Mouse (Mus musculus) cerebellum, adult 11 months (tissue): Measurements from ENCODE around the gene Tuba8.

ENCODE experiments used
- DNase-seq: peaks from one replicate; pipeline ENCODE4 v3.0.0; 2022

Gene Tuba8

DNA sequence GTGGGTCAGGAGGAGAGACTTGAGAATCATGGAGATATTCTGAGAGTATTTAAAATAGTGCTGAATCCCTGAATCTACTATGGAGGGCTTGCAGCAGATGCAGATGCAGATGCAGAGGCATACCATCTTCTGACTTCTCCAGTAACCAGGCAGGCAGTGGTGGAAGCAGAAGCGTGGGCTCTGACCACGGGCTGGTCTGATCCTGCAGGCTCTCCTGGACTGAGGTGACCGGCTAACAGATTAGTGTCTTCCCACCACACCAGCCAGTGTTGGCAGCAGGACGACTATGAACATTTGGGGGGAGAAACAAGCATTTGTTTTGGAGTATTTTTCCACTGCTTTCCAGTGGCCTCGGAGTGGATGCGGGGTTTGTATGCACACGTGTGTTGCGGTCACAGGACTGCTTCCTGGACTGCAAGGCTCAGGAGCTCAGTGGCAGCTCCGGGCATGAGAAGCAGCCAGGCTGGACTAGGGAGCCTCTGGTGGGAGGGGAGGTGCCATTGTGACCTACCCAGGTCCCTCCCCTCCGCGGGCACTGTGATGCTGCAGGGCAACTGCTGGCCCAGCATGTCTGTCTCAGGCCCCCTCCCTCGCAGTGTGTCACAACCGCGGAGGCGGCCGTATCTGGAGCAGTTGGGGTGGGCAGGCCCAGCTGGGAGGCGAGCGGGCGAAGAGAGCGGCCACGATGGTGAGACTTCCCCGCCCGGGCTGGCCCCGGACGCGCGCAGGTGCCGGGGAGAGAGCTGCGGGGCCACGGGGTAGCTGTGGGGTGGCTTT, at the start of gene Tuba8:
TSS of gene Tuba8 (plus strand) at position 548 of the 777 bp plus-strand sequence.
- peak; percentile 50 for DNase-seq

DNA sequence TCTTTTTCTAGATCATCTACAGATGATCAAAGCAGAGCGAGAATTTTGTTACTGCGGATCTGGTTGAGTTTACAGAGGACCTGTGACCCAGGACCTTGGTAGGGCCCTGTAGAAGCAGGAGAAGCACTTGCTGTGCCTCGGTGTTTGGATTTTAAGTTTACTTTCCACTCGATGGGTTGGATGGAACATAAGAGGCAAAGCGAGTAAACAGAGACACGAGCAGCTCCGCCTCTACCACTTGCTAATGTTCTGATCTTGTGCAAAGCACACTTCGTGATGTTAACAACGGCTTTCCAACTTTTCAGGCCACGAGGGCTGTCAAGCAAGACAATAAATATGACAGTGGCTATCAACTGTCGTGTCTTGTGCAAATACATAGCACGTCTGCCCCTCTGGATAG, 47.9 kb upstream of the Tuba8 start:
- DNase-seq = no peak

DNA sequence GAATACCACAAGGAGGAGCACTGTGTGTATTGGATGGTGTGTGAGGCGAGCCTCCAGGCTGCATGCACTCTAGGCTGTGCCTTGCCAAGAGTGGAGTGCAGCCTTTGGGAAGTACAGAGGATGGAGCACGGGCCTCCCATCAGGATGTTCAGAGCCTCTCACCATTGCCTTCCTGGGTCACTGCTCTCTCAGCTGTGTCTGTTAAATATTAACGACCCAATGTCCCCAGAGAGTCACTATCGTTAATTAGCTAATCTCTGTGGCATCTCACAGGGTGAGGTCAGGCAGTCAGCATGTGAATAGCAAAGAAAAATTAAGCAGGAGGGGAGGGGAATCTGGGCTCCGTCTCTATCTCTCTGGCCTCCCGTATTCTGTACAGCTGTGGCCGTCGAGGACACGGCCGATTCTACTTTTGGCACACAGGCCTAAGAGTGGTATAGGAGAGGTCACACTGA, 44.4 kb upstream of the Tuba8 start:
- DNase-seq = no peak

DNA sequence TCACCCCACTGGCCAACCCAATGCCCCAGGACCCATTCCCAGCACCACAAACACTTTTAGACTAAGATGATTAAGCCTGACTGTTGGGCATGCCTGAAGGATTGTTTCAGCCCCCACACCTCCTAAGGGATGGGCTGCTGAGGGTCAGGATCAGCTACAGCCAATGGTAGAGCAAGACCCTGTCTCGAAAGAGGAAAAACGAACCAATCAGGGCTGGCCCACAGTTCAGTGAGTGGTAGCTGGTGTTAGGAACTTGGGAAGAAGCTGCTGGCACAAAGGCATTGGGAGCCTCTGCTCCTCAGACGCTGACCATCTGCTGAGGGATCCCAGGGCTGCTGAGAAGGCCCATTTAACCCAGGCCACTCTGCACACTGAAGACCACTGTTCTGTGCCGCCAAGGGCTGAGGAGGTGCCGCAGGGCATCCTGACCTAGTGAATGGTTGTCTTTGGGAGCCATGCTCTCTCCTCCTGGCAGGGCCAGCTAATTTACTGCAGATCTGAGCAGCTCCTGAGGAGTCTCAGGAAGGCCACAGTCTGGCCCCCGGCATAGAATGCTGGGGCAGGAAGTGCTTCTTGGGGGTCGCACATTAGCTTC, 43.0 kb upstream of the Tuba8 start:
- no peak for DNase-seq

DNA sequence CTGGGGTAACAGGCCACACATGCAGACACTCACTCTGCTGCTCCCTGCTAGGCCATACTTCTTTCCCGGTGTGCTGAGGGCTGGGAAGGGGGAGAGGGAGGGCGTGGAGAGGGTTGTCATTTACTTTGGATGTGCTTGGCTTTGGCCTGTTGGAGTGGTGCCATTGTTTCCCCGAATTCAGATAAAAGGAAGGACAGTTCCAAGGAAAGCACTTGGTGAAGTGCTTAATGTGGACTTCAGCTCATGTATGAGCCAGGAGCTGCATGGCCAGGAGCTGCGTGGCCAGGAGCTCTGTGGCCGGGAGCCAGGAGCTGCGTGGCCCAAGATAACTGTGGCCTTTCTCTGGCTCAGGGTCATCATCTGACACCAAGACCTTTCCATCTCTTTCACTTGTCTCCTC, 39.4 kb upstream of the Tuba8 start:
- DNase-seq = no peak

DNA sequence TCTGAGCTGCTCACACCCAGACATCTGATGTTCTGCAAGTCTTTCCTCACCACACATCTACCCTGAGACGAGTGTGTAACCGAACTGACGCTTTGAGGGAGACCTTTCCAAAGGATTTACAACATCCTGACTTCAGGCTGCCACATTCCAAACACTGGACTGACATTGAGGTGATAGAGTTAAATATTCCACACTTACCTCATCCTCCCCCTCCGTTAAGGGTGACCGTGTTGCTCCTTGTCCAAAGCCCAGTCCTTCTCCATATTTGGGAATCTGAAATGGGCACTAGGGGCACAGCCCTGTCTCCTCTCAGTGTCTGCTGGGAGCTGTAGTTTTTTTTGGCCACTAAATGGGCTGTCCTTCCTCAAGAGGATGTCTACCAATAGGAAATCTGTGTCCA, 37.0 kb upstream of the Tuba8 start:
- no peak for DNase-seq

DNA sequence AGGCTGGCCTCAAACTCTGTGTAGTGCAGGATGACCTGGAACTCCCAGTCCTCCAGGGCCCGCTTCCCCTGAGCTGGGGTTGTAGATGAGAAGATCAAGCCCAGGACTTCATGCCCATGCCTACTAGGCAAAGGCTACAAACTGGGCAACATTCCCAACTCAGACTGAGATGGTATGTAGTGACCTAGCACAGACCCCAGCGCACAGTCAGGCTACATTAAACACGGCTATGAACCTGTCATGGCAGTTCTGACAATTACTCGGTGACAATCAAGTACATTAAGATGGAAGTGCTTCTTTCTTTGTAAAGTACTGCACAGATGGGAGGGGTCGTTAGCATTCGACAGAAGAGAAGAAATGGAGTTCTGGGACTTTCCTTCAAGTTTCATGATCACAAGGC, 35.7 kb upstream of the Tuba8 start:
- no peak for DNase-seq

DNA sequence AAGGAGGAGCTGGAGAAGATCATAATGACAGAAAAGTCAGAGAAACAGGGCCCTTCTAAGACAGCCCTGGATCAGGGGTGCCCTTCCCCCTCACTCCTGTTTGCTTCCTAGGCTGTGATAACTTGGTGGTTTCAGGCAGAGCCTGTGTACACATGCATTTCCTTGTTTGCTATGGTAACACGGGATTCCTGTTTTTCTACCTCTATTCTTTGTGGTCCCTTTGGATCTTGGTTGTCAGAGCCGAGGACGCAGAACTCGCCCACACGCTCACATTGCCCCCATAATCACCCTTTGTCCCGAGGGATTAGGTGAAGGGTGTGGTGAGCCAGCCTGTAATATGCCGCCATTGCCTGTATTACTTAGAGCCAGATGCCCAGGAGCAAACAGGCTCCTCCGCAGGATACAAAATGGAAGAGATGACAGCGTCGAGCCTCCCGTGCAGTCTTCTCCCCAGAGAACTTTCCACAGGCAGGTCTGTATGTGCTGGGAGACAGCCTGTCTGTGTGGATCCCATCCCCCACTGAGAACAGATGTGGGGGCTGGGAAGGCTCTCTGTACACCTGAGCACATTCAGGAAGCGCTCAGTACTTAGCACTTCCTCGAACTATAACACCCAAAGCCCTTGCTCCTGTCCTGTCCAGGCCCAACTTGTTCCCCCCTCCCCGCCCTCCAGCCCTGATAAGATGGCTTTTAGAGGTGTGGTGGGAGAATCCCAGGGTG, 34.3 kb upstream of the Tuba8 start:
- no peak for DNase-seq

DNA sequence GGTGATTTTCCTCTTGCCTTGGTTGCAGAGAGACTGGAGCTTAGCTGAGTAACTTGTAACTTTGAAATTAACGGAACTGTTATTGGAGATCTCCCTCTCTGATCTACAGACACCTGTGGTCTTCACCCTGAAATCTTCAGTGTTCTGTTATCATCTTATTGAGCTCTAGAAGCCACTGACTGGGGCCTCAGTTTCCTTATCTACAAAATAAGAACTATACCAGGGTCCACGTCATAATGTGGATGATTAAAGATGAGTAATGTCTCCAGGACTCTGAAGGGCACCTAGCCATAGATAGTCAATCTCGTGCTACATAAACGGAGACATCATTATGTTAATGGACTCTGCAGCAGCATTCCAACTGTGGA, 33.8 kb upstream of the Tuba8 start:
- no peak for DNase-seq

DNA sequence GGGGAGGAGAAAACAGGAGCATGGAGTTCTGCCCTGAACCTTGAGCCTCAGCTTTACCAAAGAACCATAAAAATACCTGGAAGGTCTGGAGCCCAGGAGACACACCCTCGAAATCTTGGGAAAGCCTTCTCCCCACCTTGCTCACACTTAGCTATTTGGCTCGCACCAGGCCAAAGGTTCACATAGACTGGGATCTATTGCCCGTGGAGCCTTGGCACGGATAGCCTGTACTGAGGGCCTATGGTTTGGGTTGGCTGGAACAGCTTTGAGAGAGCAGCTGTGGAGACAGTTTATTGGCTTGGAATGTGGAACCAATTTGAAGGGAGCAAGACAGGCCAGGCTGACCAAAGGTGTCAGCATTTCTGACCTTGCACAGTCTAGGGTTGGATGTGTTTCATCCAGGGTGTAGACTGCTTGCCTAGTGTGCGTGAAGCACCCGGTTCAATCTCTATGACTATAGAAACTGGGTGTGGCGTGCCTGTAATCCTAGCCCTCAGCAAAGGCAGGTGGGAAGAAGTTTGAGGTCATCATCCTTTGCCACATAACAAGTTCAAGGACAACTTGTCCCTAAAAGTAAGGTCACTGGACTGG, 33.3 kb upstream of the Tuba8 start:
- no peak for DNase-seq

DNA sequence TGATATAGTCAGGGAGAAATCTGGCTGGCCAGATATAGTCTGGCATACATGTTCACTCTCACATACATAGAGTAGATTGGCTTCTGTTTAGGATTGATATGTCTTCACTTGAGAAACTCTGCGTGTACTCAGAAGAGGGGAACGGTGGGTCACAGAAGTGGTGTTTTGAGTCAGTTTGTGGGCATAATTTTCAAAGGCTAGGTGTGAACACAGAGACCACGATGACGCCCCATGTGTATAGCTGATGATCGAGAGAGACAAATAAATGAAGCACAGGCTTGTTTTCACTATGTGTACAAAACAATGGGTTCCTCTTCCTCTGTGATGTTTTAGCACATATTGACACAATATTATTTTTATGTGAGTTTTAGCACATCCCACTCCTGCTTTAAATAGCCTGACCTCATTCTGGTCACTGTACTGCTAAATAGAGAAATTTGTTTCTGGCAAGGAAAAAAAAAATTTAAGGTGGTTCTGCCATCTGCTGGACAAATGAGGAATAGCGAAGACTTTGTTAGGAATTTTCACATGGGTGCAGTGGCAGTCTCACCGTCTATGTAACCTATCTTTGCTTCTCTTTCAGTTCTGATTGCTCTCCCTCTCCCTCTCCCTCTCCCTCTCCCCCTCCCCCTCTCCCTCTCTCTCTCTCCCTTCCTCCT, 31.7 kb upstream of the Tuba8 start:
- DNase-seq = peak; percentile 67

DNA sequence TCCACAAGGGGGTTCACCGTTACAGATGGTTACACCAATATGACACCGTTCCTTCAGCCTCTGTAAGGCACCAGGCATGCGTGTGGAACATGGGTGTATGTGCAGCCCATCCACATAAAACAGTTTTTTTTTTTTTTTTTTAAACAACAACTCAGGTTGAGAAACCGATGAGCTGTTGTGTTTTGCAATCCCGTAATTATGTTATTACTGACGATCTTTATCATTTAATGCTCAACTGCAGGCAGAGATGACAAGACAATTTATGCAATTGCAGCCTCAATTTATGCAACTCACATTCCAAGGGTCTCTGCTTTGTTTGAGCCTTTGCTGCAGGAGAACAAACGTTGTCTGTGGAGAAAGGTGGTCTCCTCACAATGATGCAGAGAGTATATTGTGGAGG, 30.6 kb upstream of the Tuba8 start:
- no peak for DNase-seq

DNA sequence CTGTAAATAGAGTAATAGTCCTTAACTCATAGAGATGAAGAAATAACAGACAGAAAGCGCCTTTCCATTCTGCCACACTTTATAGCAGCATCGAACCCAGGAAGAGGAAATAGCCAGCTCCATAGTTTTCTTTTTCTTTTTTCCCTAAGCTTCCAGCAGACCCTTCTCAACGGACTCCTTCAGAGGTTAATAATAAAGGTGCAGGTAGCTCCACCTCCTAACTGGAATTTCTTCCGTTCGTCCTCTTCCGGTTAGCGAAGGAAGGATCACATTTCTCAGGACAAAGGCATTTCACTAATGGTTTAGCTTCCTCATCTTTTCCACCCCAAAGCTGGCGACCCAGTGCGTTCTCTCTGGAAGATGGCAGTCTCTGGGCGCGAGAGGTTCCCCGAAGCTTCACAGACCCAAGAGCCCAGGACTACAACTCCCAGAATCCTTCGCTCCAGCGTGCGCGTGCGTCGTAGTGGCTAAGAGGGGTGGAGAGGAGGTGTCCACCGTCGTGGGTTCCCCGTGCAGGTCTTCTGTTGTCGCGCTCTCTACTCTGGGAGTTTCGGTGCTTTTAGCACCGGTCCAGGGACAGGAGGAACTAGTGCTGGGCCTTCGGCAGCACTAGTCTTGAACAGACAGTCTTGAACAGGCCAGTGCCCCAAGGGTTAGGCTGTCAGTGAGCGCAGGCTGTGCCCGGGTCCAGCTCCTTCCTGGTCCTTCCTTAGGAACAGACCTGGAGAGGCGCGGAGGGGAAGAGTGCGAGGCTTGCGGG, 26.9 kb upstream of the Tuba8 start, which contains the start of gene Pex26:
TSS of gene Pex26 (plus strand) at position 254 of the 760 bp plus-strand sequence.
- peak; percentile 88 for DNase-seq

DNA sequence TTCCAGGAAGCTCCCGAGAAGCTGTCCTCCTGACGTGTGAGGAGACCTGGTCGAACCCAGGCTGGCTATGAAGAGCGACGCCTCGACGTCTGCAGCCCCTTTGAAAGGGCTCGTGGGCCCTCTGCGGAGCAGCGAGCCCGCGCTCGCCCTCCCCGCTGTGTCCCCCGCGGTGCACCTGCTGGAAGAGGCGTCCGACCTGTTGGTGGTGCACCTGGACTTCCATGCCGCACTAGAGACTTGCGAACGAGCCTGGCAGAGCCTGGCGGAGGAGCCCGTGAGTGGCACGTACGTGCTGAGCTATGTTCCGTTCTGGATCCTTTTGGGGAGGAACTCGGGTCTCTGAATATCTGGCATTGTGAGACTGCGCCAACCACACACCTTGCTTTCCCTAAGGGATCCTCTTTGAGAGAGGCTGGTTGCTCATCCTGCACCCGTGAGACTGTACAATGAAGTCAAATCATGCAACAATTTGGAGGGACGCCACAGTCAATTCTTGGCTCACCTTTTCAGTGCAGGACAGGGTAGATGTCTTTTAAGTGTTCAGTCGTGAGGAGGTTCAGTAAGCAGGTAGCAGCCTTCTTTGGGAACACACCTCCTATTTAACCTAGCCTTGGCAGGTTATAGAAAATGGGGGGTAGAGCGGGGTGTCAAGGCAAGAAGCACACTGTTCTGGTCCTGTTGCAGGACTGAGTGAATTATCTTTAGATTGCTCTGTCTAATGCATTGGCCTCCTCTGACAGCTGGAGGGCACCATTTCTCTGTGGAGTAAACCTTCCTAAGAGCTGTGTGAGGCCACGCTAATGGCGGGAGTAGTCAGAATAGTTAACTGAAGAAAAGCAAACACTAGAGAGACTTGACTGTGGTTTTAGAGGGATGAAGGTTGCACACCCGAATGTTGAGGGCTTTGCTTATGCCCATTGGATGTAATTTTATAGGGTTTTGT, 26.0 kb upstream of the Tuba8 start:
- peak; percentile 57 for DNase-seq

DNA sequence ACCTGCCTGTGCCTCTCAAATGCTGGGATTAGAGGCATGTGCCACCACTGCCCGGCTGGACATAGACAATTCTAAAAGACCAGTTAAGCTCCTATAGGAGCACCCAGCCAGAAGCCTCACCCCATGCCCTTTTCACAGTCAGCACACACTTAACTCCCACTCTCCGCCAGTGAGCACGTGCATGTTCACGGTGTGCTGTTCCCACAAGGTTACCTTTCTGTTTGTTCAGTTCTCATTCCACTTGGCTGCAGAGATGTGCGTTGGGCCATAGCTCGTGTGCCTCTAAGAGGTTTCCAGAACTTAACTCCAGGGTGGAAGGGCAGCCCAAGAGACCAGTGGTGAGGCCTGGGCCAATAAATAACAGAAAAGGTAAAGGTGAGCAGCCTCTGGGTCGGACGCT, 25.3 kb upstream of the Tuba8 start:
- no peak for DNase-seq

DNA sequence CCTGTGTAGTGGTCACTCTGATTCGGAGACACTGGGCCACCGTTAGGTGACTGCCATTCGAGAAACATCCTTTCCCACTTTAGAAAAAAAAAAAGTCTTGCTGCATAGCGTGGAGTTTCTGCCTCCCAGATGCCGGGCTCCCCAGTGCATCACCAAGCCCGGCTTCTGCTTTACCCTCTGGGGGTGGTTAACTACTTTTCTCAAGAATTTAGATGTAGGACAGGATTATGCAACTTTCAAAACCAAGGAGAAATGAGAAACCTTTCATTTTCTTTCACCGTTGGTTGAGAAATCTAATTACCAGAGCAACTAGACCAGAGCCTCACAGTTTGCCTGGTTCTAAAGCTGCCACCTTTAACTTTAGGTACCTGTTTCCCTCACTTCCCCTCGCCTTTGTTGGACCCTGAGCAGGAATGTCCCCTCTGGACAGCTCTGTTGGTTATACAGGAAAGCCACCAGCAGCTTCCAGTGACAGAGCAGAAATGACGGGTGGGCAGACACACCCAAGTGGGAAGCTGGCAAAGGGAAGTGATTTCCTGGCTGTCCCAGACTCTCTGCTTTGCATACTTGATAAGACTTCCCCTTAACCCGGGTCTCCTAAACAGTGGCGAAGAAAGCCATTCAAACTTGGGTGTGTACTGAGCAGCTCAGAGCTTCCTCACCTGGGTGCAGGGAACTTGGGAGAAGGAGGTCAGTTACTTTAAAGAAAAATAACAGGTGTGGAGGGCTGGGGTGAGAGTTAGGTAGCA, 19.1 kb upstream of the Tuba8 start:
- DNase-seq = no peak

DNA sequence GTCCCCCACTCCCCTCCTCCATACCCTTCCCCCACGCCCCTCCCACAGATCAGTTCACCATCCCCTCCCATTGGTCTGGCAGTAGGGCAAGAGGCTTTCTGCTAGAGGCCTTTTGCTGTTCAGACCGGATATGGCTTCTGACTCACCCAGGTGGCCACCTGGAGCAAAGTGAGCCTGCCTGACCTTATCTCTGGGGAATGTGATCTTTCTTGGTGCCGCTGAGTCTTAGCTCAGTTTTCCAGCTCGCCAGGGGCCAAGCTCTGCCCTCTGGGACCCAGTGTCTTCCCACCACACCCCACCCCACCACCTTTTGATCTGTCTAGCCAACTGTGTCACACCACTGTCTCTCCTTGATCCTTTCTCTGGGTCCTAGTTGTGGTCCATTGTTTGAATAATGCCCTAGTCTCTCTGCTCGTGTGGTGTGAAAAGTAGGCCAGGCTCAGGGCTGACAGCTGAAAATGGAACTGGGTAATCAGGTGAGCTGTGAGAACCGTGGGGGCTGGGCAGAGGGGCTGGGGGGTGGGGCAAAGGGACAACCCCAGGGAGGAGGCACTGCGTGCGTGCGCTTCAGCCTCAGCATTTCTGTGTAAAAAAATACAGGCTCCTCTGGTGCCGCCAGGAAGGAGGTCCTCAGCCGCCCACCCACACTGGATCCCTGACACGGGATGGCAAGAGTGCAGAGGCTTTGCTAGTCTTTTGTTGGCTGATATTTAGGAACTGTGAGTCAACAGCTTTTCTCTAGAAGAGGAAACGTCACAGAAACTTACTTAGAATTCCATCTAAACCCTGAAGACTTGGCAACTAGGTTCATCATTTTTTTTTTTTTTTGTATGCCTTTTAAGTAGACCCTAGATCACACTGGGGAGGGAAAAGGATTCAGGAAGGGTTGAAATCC, 16.2 kb upstream of the Tuba8 start:
- no peak for DNase-seq

DNA sequence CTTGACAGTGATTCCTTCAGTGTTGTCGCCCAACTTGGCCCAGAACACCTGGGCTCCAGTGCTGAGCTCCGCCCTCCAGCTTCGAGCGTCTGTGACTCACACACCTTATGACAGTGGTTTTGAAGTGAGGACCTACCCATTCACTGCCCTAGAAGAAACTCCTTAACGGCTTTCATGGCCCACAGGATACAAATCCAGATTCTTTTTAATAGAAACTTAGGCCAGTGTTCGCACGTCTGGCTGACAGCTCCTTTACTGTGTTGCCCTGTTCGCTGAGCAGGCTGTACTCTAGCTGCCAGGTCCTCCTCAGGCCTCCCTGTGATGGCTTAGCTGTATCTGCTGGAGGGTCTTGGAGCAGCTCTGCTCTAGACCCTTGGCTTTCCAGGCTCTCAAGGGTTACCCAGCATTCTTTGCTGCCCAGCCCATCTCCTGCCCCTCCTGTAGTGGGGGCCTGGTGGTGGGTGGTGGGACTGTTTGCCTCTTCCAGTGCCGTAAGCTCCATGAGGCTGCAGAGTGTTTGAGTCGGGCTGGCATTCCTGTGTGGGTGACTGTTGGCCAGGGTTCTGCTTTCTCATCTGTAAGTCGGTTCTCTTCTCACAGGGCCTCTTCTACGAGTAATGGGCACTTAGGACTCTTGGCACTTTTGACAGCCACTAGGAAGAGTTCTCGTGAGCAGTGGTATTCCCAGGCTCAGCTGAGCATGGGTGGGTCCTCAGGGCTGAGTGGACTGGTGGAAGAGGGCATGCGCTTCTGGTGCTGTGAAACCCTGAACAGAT, 15.4 kb upstream of the Tuba8 start:
- DNase-seq = no peak
